Mouse (Mus musculus) layer of hippocampus, adult 18-20 months (tissue): Measurements from ENCODE around the gene Robo1. TPM values are rescaled to one million over a fixed set of nuclear protein-coding genes. Genes with fewer than 3 reads are reported as not detected.
A peak's percentile ranks its signal among the peaks of the same experiment; 100 is the strongest.

Source experiments
- DNase-seq, 2 experiments: peaks; one replicate each; pipeline ENCODE4 v3.0.0; 2022; ENCODE audit warnings: low spot score in 2 of 2
- total RNA-seq, 2 experiments: library from RNA; stranded (reverse); gene quantifications; 2 replicates each; pipeline ENCODE4 v1.2.3; 2021

Robo1 gene
- total RNA-seq, 2 experiments from 2014 or later = 49.5 to 52.3 TPM

DNA sequence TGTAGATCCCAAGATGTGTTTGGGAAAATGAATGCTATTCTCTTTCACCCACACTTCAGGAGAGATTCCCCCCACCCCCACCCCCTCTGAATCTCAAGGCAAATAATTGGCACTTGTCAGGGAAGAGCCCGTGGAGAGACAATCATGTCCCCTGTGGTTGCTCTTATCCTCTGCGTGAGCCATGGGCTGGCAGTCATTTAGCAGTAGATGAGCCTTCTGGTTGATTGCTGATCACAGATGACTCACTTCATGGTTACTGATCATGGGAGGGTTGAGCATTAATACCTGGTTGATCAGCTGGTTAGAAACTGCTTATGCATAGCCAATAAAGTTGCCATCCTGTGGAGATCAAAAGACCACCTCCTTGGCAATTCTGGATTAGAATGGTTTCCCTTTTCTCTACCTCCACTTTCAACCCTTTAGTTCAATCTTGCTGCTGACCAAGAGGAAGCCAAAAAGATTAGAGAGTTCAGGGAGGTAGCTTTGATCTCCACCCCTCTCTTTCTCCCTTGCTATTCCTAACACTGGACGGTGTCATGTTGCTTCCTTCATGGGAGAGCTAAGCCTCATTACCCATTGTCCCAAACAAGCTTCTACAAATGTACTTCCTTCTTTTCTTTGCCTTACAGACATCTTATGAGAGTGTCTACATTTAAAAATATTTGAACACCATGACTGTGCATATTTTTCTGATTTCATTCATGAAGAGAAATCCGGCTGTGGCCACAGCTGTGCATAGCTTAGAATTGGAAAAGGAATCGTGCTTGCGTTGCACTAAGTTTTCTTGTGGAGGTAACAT is 362.3 kb downstream of the Robo1 start:
- DNase-seq = no peak

DNA sequence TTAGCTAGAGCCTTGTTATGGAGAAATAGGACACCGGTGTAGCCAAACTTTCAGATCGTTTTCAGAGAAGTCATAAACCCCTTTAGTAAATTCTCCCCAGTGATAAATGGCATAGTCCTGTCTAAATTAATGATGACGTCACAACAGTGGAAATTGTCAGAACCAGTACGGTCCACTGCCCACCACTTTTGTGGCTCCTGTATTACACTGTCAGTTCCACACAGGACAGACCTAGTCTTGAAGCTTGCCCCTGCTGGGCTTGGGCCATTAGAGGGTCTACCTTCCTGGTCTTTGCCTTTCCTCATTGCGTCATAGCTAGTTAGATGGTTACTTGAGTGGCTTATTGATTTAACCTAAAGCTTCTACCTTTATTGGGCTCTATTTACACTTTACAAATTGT is 369.1 kb downstream of the Robo1 start:
- DNase-seq = no peak

DNA sequence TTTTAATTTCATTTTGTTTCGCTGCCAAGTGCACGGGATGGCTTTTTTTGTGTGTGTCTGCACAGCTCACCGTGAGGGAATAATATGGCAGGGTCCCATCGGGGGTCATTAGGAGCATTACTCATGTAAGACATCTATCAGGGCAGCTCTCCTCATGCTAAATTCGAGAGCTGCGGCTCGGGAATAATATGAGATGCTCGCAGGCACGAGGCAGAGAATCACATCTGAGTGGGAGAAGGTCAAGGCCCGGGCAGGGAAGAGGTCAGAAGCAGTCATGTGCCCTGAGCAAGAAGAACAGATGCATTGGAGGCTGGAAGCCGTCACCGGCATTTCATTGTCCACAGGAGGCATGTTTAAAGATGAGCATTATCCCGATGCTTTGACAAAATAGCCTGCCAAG is 370.3 kb downstream of the Robo1 start:
- no peak for DNase-seq

DNA sequence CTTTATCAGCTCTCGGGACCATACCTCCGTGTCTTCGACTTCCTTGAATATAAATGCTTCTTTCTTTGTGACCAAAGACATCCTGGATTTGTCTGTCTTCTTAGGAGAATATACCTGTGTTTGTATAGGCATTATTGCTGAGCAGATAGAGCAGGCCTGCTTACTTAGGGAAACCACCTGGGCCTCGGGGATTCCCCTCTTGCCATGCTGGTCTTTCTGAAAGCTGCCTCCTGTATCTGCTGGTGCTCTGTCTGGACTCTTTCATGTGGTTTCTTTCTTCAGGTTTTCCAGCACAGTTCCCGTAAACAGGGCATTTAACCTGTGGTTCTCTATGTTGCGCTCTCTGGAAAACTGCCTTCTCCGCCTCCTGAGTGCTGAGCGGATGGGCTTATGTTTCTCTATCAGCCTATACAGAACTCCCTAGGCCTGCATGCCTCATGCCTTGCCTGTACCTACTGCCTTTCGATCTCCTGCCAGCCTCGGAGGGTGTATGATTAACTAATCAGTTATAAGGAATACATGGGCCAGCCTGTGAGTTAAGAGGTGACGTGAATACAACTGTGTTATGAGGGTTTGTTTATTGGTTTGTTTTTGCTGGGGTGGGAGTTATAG is 370.9 kb downstream of the Robo1 start:
- no peak for DNase-seq

DNA sequence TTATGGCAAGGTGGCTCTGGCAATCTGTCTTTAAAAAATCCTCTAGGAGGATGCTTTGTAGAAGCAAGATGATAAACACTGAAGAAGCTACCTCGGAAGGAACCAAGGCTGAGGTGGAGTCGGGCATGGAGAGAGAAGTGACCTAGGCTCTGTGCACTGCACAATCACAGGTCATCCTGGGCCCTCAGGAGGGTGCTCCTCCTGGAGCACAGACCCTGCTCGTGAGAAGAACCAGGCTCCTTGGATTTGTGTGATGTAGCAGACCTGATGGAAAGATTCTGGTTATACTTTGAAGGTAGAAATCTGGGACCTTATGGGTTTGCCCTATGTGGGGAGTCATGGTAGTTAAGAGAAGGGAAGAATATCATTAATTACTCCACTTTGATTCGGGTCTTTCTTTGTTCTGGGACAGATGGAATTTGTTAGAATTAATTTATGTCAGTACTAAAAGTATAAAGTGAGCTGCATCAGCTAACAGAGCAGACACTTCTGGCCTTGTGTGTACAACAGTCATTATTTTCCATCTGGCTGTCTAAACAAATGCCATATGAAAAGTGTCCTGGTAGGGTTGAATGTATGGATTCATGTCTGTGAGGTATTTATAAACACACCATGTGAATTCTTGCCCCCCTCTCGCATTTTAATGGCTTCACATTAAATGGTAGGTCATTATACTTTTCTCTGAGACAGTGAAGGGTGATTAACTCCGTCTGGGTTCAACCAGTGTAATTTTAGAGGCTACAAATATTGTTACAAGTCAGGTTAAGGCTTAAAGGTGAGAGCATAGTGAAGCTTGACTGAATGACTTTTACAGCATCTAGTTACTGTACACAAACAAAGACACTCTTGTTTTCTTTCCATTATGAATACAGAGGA is 377.7 kb downstream of the Robo1 start:
- DNase-seq = no peak

DNA sequence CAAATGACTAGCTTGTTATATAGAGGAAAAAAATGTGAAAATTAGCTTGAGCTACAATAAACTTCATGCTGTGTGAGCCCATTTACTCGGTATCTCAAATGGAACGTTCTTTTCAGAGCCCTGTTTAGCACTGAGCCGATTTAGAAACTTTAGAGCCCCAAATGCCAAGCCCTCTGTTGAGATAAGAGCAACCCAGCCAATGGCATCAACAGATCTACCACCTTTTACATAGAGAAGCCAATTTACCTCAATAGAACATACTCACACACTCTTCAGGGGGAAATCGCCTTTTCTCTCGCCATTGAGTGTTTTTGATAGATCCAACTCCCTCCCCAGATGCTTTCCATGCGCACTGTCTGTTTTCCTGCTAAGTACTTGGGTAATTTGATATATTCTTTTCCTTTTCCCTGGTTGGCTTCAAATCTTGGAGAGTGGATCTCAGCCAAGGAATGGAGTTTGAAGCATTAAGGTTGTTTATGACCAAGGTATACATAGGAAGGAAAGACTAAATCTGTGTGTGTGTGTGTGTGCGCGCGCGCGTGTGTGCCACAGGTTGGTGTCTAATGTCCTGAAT is 378.5 kb downstream of the Robo1 start:
- DNase-seq = no peak

DNA sequence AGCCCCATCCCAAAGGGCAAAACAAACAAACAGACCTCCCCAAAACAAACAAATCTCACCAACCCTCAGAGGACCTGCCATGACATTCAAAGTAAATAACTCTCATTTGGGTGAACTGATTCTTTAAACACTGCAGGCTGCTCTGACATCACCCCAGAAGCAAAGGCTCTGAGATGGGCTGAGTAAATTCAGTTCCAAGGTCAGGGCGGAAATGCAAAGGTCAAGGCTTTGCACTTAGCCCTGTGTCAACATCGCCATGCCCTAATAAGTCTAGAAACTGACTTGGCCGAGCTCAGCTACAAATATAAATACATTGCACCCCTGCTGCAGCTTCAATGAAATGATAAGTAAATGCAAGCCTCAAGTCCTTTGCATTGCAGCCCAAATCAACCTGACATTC is 379.5 kb downstream of the Robo1 start:
- no peak for DNase-seq

DNA sequence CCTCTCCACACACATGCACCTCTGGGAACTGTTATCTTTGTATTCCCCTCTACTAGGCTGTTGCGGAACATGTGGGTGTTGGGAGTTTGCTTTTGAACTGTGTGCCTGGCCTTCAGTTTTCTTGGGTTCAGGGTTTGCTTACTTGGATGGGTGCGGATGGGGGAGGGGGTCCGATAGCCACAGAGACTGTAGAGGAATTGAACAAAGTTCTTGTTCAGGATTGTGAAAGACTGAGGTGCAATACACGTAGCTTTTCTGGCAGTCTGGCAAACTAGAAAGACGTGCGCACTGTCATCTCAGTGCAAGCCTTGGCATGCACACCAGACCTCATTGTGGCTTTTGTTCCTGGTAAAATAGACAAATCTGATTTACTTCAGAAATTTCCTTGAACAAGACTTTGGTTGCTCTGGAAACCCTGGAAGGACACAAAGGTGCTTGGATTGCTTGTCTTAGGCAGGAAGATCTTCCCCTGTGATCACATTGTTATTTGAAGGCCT is 380.1 kb downstream of the Robo1 start:
- no peak for DNase-seq

DNA sequence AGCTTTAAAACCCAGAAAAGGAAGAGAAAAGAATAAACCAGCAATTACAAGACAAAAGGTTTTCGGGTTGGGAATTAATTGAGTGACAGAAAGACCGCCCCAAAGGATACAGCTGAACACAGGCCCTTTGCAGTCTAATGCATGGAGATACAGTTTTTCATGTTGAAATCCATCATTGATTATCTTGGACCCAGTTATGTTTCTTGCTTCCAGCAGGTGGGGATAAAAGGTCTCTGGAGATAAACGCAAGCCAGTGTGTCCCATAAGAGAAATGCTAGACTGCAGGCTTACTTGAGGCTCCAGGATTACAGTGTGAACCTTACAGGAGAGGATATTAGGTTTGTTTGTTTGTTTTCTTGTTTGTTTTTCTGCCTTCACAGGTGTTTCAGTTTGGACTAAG is 383.8 kb downstream of the Robo1 start:
- DNase-seq = peak in 1 of 2 experiments; percentile 31

DNA sequence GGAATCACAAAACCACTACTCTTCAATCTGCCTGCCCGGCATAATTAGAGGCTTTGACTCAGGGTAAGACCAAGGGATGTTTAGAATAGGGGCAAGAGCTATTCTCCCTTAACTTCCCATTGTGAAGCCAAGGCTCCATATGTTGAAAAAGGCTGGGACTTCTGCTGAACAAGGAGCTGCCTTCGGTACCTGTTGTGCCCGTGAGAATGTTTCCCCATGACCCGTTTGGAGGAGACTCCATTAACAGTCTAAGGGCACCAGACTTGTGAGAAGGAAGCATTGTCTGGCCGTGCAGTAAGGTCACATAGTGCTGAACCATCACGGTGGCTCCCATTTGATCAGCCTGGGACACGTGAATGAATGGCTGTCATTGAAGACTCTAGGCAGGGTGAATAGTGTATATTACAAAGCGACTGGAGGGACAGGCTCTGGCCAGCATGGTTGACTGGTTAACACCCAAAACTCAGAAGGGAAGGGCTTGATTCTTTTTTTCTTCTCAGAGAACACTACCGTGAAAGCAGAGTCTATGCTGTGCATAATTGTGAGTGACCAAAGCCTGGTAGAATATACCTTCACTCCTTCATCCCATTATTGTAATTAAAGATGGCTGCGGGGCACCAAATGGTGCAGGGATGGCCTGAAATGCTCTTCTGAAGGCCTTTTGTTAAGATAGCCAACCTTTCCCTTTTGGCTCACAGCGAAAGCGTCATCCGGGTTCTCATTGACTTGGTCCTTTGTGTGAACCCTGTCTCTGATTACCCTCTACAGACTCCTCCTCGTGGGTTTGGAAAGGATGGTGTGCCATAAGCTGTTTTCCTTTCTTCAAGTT is 385.6 kb downstream of the Robo1 start:
- DNase-seq = no peak

DNA sequence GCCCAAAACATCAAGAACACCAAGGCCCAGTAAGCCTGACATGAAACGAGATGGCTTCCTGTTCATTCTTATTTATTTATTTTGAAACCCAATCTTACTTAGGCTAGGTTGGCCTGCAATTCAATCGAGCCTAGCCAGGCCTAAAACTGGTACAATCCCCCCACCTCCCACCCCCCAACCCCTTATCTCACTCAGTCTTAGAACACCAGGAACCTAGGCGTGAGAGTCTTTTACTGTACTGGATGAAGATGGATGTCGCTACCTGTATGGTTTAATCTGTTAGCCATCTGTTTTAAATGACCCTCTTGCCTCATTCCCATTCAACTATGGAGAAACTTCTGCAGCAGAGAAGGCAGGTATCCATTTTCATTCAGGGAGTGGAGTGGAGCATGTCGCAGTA is 386.7 kb downstream of the Robo1 start:
- DNase-seq = no peak

DNA sequence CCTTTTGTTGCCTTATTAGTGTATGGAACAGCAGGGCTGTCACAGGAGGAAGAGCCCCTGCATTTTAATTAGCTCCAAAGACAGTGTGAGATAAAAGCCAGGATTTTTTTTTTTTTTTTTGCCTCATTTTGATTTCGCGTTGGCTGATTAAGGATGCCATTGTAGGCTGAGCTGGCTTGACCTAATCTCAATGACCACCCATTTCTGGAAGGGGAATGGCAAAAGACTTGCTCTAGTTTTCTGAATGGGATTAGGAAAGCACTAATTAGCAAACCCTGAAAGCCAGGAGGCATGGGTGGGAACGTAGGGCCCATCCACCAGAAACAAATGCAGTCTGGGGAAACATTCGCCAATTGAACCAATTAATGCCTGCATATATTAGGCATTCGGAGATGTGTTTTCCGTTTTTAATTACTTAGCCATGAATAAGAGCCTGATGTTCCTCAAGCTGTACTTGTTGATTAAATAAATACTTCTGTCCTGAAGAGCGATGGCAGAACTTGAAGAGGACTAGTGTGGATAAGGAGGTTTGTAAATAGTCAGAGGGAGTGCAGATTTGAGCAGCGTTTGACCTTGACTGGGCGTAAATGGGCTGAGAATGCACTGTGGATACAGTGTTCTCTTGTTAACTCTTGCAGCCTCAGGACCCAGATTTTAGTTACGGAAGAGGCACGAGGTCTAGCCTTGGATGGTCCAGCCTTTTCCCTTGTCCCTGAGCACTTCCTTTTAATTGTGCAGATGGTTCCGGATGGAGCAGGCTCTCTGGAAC is 391.3 kb downstream of the Robo1 start:
- DNase-seq = peak in 1 of 2 experiments; percentile 61

DNA sequence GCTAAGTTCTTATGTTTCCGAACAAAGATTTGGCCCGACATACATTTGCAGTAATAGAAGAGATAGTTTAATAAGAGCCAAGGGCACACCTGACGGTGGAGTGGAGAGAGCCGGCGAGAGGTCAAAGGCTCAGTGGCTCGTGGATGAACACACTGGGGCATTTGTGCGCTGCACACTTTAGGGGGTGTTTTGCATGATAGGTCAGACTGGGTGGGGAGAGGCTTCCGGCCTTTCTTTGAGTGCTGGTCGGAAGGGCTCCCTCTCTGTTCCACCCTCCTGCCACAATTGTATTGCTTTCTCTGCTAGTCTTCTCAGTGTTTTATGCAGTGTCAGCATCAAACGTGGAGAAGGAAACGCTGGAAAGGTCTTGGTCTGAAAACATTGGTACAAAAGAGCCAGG is 392.2 kb downstream of the Robo1 start:
- no peak for DNase-seq

DNA sequence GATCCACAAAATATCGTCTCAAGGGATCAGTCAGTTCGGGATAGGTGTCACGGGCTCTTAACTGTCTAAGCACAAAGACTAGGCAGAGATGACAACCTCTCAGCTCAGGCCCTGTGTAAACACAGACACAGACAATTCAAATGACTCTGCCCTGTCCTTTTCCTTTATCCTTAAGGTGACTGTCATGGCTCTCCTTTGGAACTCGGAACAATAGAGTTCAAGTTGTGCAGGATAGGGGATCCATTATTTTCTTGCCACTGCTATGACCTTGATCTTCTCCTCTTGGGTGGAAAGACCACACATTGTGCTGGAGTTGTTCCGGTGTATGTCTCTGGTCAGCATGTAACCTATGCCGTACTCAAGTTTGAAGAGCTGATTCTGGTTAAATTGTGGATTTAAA is 395.4 kb downstream of the Robo1 start:
- DNase-seq = no peak

DNA sequence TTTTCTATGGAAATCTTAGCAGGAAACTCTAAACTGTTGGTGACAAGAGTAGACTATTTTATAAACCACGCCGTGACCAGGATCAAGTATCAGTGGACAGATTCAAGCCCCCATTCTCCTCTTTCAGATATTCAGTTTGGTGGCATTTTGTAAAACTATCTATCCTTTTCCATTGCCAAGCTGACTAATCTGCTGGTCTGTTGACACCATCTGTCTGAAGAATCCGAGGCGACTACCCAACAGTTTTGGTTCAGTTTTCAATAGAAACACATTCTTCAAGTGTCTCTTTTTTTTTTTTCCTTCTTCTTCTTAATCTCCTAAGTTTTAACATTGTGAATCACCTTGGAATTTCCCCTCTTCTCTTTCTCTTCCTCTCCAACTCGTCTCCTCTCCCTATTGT is 397.7 kb downstream of the Robo1 start:
- DNase-seq = peak in 1 of 2 experiments; percentile 69

DNA sequence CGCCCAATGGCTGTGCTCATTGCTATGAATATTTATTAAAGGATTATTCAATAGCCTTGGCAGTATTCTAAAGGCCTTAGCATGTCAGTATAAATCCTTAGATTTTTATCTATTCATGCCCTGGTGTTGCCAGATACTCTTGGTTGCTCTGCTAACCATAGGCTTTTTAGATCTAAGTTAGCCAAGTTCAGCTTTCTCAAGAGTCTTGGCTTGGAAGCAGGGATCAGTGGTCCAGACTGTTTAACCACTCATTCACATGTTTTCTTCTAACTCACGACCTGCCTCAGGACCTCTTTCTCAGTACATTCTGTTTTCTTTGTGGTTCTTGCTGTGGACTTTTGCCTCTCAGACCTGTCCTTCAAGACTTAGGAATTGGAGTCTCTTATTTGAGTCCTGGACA is 400.4 kb downstream of the Robo1 start:
- no peak for DNase-seq

DNA sequence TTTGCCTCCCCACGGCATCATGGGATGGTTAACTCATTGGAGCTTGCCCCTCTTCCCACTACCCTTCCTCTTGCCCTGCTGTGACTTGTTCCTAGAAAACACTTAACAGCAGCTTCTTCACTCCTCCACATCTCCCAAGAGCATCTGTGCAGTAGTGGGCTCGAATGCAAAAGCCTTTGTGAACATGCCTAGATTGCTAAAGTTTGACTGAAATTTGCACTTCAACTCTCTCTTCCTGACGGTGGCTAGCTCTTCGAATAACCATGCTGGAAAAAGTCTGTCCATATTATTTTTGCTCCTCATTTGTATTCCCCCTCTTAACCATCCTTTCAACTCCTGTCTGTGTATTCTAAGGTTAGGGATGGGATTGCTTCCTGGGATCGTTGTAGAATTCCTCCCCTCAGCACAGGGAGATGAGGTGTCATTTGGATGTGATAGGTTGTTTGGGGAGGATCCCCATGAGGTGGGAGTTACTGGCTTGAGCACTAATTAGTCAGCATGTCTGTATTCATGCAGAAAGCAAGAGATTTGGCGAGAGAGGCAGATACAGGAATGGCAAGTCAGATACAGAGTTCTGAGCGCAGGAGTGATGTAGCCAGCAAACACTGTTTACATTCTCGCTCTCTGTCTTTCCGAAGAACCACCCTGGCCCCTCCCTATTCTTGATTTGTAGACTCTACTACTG is 409.2 kb downstream of the Robo1 start:
- DNase-seq = no peak

DNA sequence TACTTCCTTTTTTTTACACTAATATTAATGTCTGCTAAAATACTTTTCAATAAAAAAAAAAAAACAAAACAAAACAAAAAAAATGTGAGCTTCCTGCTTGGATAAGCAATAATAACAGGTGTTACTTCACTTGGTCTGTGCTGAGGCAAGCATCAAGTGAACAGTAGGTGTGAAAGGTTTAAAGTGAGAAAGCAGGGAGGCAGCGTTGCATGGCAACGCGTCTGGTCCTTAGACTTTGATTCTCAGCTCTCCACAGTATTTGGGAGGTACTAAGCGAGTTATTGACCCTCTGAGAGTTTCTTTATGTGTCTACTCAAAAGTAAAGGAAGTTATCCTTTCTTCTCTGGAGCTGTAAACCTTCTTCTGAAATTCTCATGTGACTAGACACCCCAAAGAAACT is 411.0 kb downstream of the Robo1 start:
- no peak for DNase-seq

DNA sequence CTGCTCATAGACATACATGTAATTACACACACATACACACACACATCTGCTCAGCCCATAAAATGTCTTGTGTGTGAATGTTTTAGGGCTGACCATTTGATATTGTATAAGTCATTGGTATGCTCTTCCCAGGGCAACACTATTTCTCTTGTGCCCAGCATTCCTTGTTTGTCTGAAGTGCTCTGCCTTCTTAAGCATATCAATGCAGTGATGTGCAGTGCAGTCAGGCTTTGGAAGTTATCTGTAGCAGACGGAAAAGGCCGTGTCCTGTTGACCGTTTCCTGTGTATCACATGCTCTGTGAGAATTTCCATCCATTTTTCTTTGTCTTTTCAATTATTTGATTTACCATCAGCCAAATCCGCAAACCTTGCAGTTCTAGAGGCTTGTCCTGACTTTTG is 412.9 kb downstream of the Robo1 start:
- DNase-seq = no peak
